Mouse (Mus musculus): ENCODE results near the gene Fgfr2.

Gene Fgfr2

DNA sequence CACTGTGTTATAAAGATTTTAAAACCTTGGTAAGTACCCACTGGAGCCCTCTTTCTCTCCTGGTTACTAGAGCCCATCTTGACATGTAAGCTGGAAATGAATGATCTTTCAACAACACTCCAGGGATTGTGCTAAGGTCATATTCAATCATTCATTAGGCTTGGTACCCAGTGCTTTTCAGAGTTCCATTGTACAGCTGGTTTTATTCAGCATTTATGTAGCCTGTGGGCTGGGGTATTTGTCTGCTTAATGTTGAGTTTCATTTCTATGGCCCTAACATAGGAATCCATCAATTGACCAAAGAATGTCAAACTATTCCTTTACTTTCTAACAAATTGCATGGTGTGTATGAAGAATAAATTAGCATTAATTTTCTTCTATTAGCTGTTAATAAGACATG lies 299.3 kb downstream of the Fgfr2 start:
- DNase-seq (ENCODE audit: low spot score): no peak

- no peak for DNase-seq (ENCODE audit: low spot score)
Measured at GRCm38 (mm10) chr7:132820692-132821091, 302.5 kb downstream of the Fgfr2 start.

- DNase-seq (ENCODE audit: low spot score): no peak
Measured at GRCm38 (mm10) chr7:132817056-132817455, 306.1 kb downstream of the Fgfr2 start.

GRCm38 (mm10) chr7:132816528-132816927 lies 306.6 kb downstream of the Fgfr2 start:
- DNase-seq (ENCODE audit: low spot score): no peak

GRCm38 (mm10) chr7:132815081-132815480 lies 308.1 kb downstream of the Fgfr2 start:
- DNase-seq (ENCODE audit: low spot score): peak; percentile 27

- no peak for DNase-seq (ENCODE audit: low spot score)
Measured at GRCm38 (mm10) chr7:132814089-132814450, 309.1 kb downstream of the Fgfr2 start.

- peak; percentile 58 for DNase-seq (ENCODE audit: low spot score)
Measured at GRCm38 (mm10) chr7:132813416-132814088, 309.6 kb downstream of the Fgfr2 start, which contains the start of gene Fam53b. Gene Fam53b, minus strand, starts transcription at chr7:132813886.

DNA sequence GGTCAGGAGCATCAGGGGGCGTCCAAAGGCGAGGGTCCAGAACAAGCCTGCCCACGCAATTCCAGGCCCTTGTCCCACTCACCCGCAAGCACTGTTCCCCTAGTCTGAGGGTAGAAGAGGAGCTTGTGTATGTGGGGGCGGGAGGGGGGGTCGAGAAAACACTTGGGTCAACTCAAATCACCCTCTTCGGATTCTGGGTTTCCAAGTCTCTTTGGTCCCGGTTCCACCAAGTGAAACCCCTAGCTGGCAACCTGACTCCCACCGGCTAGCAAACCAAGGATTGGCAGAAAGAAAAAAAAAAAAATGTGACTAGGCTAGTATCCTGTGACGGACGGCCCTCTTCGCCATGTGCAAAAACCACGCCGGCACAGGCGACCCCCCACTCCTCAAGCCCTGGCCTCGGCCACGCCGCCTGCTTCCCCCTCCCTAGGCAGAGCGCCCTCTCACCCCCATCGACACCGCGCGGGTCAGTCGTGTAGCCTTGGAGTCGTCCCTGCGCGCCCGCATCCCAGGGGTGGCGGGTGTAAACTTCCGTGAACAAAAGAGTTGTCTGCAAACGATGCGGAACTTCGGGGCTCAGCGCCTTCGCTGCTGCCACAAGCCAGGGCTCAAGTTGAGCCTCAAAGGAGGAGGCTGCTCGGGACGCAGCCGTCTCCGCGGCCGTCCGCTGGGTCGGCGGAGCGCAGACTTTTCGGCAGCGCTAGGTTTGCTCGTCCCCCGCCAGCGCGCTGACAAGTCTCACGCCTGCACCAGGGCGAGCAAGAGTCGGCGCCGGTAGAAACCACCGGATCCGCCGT lies 310.3 kb downstream of the Fgfr2 start:
- peak; percentile 51 for DNase-seq (ENCODE audit: low spot score)

DNA sequence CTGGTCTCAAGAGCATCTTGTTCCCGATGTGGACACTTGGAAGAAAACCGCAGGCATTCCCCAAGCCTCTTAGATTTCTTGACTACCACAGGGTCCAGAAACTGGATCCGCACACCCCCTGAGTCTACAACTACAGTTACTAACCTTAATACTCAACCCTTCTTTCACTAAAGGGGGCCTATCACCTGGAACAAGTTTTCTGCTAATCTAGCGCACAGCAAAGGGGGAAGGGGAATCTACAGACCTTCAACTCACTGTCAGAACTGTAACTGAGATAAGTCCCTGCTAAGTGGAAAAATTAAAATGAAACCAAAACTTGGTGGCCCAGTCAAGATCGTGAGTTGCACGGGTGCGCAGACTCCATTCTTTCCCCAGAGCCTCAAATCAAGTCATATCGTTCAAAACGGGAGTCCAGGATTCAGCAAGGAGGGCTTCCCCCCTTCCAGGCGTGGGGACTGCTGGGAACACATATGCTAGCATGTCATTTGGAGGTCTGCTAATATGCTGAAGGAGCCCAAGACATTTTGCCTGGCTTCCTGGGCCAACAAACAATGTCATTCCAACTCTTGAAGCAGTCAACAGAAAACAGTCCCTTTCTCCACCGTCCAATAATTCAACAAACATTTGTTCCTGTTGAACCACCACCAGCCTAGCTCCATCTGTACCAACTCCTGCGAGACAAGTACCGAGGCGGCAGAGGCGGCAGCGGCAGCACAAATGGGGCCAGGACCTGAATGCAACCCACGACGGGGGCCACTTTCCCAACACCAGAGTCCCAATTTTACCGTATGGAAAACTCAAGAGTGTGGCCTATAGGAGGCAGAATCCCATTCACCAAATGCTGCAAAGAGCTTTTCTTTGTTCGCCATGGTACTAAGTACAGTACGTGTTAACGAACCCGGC lies 311.2 kb downstream of the Fgfr2 start:
- DNase-seq (ENCODE audit: low spot score): peak; percentile 46

GRCm38 (mm10) chr7:132810879-132811278 lies 312.3 kb downstream of the Fgfr2 start:
- DNase-seq (ENCODE audit: low spot score): peak; percentile 95

- DNase-seq (ENCODE audit: low spot score): peak; percentile 78
Measured at GRCm38 (mm10) chr7:132810368-132810767, 312.8 kb downstream of the Fgfr2 start.

DNA sequence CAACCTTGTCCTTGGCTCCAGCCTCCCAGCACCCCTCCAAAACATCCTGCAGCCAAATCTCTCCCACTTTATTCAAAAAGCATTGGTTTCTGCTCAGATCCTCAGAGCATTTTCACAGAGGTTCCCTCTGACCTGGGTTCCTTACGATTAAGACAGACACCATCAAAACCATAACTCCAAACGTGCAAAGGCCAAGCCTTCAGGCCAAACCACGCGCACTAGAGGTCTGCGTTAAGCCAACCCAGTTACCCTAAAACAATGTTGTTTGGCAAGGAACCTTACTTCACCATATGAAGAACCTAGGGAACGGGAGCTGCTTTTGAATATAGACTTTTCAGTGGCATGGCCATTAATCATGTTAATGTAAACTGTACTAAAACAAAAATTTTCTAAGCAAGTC lies 313.4 kb downstream of the Fgfr2 start:
- DNase-seq (ENCODE audit: low spot score): no peak

GRCm38 (mm10) chr7:132808841-132809682 lies 314.1 kb downstream of the Fgfr2 start:
- DNase-seq (ENCODE audit: low spot score): peak; percentile 57

DNA sequence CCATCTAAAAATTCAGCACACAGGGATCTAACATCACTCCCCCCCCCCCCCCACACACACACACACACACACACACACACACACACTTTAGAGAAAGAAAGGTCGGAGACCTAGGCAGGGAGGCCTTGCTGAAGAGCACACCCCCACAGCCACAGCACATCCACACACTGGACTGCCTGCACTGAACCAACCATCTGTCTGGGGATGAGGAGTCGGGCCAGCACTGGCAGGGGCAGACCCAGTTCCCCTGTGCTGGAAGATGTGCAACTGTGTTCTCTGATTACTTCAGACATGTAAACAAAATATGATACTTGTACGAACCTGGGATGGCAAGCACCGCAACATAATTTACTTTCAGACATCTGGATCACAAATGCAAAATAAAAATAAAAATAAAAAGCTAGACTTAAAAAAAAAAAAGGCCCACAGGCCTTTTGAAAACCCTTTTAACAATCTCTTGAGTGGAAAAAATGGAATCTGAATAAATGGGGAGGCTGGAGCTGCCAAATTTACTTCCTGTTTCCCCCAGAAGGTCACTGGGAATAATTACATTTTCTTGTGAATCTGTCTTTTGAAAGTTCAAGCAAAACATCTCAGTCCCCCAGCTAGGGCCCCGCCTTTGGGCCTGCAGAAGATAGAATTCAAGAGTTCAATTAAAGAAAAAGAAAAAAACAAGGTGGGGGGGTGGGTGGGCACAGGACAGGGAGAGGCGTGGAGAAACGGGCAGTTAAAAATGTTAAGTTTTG lies 314.9 kb downstream of the Fgfr2 start:
- no peak for DNase-seq (ENCODE audit: low spot score)

DNA sequence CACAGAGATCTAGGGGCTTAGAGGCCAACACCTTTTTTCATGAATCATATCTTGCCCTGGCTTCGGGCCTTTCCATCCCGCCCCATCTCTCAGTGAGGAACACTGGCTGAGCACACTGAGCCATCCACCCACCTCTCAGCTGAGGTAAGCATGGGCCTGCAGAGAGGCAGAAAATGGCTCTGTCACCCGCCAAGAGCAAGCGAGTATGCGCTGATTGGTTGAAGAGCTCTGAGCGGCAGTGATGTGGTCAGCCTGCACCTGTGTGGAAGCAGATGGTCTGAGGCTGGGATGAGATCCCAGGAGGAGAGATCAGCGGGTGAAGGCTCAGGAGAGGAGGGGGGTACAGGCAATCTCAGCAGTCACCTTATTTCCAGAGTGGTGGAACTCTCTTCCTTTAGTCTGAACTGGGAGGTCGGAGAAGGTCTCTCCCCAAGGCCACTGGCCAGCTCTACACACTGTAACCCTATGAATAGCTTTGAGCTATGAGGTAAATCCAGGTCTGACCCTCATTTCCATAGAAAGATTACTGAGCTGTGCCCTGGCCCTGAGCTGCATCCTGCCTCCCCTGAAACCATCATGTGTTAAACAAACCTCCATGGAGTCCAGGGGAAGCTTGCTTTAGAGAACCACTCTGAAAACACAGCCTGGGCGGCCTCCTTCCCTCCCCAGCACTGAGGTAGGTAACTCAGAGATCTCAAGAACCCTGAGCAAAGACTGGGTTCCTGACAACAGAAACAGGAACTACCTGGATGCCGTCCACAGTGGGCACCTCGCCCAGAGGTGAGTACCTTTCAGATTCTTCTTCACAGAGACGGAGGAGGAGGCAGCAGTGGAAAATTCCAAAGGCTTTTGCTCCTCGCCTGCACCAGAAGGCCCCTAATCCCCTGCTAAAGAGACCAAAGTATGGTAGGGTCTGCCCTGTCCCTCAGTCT lies 316.0 kb downstream of the Fgfr2 start:
- no peak for DNase-seq (ENCODE audit: low spot score)

DNA sequence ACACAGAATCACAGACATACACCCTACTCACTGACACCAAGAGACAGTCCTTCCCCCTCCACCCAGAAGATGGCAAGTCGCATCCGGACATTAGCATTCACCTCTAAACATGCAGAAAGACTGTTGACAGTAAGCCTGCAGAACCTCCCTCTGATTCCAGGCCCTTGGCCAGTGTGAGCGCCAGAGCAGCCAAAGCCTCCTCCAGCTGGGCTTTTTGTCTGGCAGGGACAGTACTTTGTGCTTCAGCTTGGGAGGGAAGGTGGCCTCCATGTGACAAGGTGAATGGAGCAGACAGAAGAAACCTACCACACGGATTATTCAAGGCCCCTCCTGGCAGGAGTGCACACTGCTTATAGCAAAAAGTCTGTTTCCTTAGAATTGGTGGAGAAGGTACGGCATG lies 316.9 kb downstream of the Fgfr2 start:
- peak; percentile 67 for DNase-seq (ENCODE audit: low spot score)

GRCm38 (mm10) chr7:132804951-132805350 lies 318.2 kb downstream of the Fgfr2 start:
- no peak for DNase-seq (ENCODE audit: low spot score)

- peak; percentile 23 for DNase-seq (ENCODE audit: low spot score)
Measured at GRCm38 (mm10) chr7:132804461-132804860, 318.7 kb downstream of the Fgfr2 start.

GRCm38 (mm10) chr7:132803962-132804361 lies 319.2 kb downstream of the Fgfr2 start:
- DNase-seq (ENCODE audit: low spot score): peak; percentile 31

DNA sequence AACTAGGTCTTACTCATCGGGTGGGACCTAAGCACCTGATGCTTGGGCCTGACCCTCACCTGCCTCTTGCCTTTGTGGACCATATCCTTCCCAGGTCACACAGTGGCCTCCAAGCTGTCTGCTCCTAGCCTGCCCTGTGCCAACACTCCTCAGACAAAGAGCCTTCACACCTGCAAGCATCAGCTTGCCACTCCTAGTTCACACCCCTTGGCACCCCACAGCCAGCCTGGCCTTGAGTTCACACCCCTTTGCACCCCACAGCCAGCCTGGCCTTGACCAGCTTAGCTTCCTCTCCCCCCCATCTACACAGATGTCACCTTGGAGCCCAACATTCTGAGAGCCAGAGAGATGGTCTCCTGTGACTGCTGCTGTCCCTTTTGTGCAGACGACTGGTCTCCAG lies 319.8 kb downstream of the Fgfr2 start:
- no peak for DNase-seq (ENCODE audit: low spot score)

All from adipocyte (in vitro differentiated cells).